Mouse (Mus musculus): ENCODE data around the gene Dbndd2.

DNA sequence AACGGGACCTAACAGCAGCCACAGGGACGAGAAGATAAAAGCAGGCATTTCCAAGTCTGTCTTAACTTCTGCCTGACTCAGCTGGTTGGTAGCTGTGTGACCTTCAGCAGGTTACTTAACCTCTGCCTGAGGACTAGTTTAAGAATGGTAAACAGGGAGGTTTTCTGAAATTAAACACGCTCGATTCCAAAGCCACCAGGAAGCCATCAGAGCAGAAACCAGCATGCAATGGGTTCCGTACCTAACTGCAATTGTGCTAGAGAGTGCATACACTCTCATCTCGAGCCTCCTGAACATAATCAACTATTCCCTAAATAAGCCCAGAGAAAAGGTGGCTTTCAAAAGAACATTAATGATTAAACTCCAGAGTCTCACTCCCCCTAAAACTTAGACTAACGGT lies 44.2 kb upstream of the Dbndd2 start:
- no peak for TF ChIP-seq CTCF (IDR thresholded peaks at IDR 0.05; ENCODE audit: low read depth, low read length)
- TF ChIP-seq POLR2A (IDR thresholded peaks at IDR 0.05; ENCODE audit: extremely low read depth, insufficient read depth, low read length): 0 out of 2 replicates have a peak, but pooled peaks have one; percentile 20

Data from liver, adult 2 months (tissue).